In genomic region chr1:90769301-90769700, GRCm38 (mm10) we compare ENCODE assay signal across 19 mouse cellular contexts.
"Had no signal": no experiment of that assay in that cellular context is flagged by ENCODE, and none has a peak within 500 bp of the region (broad histone marks: within the 10 kb centered on the region; RNA-seq: fewer than 3 reads in every experiment).

No protein-coding gene starts in this region.

- H3K27me3 ChIP-seq: liver, embryonic 15.5 days; midbrain, embryonic 13.5 days; neural tube, embryonic 15.5 days had no signal

- H3K36me3 ChIP-seq: liver, embryonic 15.5 days; midbrain, embryonic 13.5 days; neural tube, embryonic 15.5 days had no signal

- H3K4me3 ChIP-seq: limb, embryonic 10.5 days; liver, embryonic 15.5 days; midbrain, embryonic 13.5 days; myocyte; neural tube, embryonic 15.5 days had no signal

- H3K4me2 ChIP-seq: liver, embryonic 11.5 days; liver, embryonic 15.5 days; midbrain, embryonic 13.5 days; neural tube, embryonic 15.5 days had no signal

- H3K9me3 ChIP-seq: limb, embryonic 10.5 days; liver, embryonic 15.5 days; midbrain, embryonic 13.5 days; neural tube, embryonic 15.5 days had no signal

- DNase-seq: kidney, adult 11 months; kidney, adult 9 months; kidney, postnatal 36 days; layer of hippocampus, adult 9-11 months; layer of hippocampus, postnatal 36 days; lung, postnatal 36 days; retina, postnatal 1 day; right cerebral cortex, postnatal 4 days; spleen, adult 18-20 months; thymus, adult 18-20 months; thymus, postnatal 14 days had no signal

- H3K27ac ChIP-seq: hindbrain, postnatal 0 days; kidney, postnatal 0 days; limb, embryonic 10.5 days; liver, embryonic 15.5 days; midbrain, embryonic 13.5 days; neural tube, embryonic 15.5 days had no signal

- H3K9ac ChIP-seq: liver, embryonic 15.5 days; midbrain, embryonic 13.5 days; neural tube, embryonic 15.5 days had no signal

- ATAC-seq: hindbrain, postnatal 0 days; midbrain, embryonic 13.5 days had no signal

- H3K4me1 ChIP-seq: liver, embryonic 15.5 days; midbrain, embryonic 13.5 days; neural tube, embryonic 15.5 days had no signal
